Mouse (Mus musculus) liver, embryonic 14.5 days (tissue): ENCODE measurements at regions not wholly inside any gene's neighbourhood (a gene's known extent, or its start where the extent isn't known, plus 50 kb on each side); places are given as distances from the start of the nearest gene placed in this dataset.

ENCODE experiments used
- CTCF ChIP-seq: IDR thresholded peaks from 2 replicates; pipeline ENCODE4 v1.5.1; 2016; ENCODE audit warnings: antibody characterized with exemption, low read depth, control low read depth
- EP300 ChIP-seq: IDR thresholded peaks from 2 replicates; pipeline ENCODE4 v1.6.1; 2016; ENCODE audit warnings: antibody characterized with exemption, low read depth

- TF ChIP-seq CTCF: peak; percentile 36
- TF ChIP-seq EP300: no peak
Observed at GRCm38 (mm10) chr1:73737083-73737482, 387.2 kb downstream of the Tns1 start.
